Mouse (Mus musculus) liver, adult 2 months (tissue): Measurements from ENCODE around the gene Nalcn.

Experiments
- CTCF ChIP-seq: fragments of 200-500 bp; IDR thresholded peaks from 2 replicates; pipeline ENCODE4 v1.5.1; 2011; ENCODE audit warnings: low read depth, low read length, control low read depth
- POLR2A ChIP-seq: fragments of 200-500 bp; IDR thresholded peaks from 2 replicates; pipeline ENCODE4 v1.6.1; 2011; ENCODE audit warnings: low read length, control low read depth; ENCODE audit not compliant: insufficient read depth; ENCODE audit errors: extremely low read depth

DNA sequence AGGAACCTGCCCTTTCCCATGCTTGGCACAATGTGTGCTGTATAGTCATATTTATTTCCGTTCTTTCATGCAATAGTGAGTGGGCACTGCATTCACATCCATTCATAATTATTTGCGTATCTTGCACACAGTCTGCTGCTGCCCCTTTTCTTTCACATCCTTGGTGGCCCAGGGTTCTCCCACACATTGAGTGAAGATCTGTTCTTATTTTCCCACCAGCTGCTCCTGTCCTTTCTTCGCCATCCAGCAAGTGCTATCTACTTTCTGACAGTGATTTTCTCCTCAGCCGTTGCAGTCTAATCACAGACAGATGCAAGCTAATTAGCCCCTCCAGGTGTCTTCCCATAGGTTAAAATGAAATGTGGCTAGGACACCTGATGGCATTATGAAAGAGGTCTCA, 72.0 kb downstream of the Nalcn start:
- no peak for TF ChIP-seq POLR2A
- TF ChIP-seq CTCF, result no peak
